Mouse (Mus musculus) lung, postnatal 25 days (tissue): ENCODE measurements around the gene Sf1.

Experiments
- DNase-seq: peaks from one replicate; pipeline ENCODE4 v3.0.0; 2022; ENCODE audit warnings: low spot score

The Sf1 gene

DNA sequence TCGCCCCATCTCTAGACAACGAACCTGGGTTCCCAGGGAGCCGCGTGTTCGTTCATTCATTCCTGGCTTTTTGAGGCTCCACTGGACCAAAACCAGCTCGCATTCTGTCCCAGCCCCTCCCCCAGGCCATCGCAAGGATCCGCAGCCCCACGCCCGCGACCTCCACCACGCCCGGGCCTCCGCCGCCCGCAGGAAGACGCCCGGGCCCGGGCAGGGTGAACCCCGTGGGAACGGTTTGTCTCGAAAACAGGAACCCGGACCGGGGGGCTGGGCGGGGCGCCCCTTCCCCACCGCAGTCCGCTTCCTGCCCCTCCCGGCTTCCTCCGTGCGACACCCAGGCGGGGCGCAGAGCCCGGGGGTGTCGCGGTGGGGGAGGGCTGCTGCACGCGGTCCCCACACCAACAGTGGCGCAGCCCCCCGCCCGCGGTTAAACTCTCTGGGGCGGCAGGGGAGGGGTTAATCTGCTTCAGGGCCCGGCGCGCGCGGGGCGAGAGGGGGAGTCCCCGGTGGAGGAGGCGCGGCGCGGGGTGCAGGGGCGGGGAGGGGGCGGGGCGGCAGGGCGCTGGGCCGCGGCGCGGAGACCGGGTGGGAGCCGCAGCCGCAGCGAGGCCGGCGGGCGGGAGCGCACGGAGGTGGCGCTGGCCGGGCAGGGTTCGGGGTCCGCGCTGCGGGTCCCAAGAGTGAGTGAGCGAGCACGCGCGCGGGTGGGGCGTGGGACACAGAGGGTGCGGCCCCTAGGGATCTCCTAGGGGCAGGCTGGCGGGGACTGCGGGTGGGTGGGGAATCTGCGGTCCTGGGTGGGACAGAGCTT lies 36.0 kb downstream of the Sf1 start, which contains the start of gene Rasgrp2:
Rasgrp2 (plus strand) TSS at position 56 of the 811 bp plus-strand sequence.
- DNase-seq: peak; percentile 92

DNA sequence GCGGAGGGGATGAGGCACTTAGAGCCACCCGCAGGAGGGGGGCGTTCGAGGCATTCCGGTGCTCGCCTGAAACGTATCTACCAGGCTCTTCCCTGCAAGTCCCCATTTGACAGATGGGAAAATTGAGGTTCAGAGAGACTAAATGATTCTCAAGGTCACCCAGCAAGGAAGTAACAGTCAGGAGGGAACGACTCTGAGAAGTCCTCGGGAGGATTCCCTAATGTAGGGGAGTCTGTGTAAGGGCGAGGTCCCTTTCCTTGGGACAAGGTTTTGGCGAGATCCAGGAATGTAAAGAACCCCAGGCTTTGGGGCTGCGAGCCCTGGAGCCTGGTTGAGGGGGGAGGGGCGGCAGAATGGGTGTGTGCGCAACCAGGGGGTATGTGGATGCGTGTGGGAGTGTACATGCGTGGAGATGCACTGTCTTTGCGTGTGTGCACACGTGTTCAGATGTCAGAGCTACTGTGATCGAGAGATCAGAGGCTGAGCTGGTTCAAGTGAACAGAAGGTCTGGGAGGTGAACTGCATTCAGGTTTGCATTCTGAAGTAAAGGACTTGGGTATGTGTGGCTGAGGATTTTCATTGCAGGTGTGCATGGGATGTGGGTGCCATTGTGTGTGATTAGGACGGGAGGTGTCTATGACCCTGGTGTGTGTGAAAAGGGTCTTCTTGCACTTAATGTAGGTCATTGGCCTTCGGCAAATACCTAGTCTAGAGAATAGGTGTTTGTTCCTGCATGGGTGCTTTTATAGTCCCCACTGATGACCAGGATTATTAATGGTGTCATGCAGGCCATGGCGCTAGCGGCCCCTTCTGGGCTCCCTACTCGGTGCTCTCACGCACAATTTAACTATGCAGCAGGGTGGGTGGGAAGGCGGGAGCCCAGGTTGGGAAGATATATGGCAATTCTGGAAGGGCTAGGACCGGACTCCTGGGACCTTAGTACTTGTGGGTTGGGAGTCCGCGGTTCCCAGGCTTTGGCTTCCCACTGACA lies 36.9 kb downstream of the Sf1 start:
- DNase-seq: peak; percentile 23

DNA sequence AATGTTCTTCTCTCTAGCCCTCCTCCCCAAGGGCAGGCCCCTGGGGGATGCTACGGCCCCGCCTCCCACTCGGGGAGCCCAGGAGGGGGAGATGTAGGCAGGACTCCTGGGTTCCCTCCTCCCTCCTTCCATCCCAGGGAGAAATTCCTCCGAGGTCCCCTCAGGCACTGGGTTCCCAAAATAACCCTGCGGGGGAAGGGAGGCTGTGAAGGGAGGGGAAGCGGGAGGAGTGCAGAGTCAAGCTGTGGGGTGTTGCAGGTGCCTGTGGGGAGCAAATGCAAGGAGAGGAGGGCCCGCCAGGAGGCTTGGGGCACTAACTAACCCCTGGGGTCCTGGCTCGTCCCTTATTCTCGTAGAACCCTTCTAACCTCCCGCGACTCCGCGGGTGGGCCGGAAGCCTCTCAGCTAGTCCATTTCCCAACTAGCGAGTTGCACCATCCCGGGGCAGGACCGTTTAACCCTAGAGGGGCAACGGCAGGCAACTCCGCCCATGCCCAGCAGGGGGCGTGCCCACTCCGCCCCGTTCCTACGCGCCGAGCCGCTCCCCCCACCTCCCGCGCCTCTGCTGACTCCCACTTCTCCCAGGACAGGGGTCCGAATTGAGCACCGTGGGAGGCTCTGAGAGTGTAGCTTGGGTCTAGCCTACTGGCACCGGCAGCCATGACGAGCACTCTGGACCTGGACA lies 37.8 kb downstream of the Sf1 start:
- peak; percentile 87 for DNase-seq

DNA sequence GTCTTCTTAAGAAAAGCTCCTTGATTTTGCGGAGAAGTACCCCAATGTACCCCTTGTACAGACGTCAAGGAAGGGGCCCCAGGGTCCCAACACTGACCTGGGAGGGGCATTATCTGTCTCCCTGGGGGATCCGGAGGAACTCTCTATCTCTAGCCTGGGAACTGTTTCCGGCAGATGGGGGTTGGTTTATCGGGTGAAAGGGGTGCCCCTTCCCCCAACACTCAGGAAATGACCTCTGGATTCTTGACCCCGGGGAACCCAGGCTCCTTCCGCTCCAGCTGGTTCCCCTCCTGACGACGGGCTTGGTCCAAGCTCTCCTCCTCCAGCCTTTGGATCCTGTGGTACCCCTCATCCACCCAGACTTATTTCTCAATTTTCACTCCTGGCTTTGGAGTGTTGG lies 38.5 kb downstream of the Sf1 start:
- peak; percentile 39 for DNase-seq

GRCm38 (mm10) chr19:6403869-6404268 lies 40.4 kb downstream of the Sf1 start:
- DNase-seq: no peak

DNA sequence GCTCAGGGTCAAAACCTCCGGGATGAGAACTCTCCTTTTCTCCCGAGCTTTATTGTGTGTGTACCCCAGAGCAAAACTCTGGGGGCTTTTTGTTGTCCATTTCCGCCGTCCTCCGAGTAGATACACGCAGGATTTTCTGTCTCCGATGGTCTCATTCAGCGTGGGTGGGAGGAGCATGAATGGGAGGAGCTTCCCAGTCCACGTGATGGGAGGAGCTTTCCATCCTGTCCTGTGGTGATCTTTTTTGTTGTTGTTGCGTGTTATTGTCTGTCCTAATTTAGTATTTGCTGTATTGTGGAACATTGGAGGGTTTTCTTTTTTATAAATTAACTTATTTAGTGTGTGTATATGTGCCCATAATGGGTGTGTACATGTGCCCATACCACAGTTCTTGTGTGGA lies 41.9 kb downstream of the Sf1 start:
- DNase-seq: no peak

- no peak for DNase-seq
These were observed 43.6 kb downstream of the Sf1 start for GRCm38 (mm10) chr19:6407109-6407508.

- DNase-seq: no peak
These were observed 44.5 kb downstream of the Sf1 start for GRCm38 (mm10) chr19:6407816-6408510.

- no peak for DNase-seq
These were observed 45.3 kb downstream of the Sf1 start for GRCm38 (mm10) chr19:6408749-6409148.

GRCm38 (mm10) chr19:6409176-6409575 lies 45.7 kb downstream of the Sf1 start:
- no peak for DNase-seq

DNA sequence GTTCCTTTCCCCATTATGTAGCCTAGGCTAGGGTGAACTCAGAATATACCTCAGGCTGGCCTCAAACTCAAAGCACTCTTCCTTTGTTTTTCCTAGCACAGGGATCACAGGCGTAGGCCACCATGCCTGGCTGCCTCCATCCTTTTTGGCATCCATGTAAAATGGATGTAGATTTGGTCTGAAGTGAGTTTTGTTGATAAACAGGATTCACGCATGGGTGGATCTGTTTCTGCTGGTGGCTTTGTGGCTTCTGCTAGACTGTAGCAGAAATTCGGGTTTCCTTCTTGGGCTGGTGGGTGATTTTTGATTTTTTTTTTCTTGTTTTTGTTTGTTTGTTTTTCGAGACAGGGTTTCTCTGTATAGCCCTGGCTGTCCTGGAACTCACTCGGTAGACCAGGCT lies 46.4 kb downstream of the Sf1 start:
- no peak for DNase-seq

DNA sequence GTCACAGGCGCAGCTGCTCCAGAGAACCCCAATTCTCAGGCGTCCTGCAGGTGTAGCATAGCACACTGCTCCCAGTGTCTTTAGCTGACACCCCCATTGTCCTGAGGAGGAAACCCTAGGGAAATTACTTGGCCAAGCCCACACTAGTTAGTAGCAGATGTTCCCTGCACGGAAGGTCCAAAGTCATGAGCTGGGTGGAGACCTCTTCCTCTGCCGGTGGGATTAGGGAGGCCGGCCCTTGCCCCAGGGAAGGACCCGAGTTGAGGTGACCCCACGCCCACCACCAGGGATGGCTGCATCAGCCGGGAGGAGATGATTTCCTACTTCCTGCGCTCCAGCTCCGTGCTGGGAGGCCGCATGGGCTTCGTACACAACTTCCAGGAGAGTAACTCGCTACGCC lies 49.3 kb downstream of the Sf1 start:
- no peak for DNase-seq

DNA sequence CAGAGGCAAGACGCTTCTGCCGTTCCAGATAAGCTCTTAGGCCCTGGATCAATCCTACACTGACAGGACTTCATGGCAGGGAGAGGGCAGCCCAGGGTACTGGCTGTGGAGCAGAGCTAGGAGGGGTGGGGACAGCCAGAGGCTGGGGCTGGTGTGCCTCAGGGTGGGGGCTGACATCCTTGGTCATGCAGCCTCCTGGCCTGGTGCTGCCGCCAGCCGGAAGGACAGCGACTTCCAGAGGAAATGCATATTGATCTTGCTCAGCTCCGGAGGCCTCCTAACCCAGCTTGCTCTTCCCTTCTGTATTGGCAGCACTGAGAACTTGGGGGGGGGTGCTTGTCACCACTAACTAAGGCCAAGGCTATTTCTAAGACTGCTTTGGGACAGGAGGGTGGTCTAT lies 52.0 kb downstream of the Sf1 start:
- DNase-seq: peak; percentile 45

DNA sequence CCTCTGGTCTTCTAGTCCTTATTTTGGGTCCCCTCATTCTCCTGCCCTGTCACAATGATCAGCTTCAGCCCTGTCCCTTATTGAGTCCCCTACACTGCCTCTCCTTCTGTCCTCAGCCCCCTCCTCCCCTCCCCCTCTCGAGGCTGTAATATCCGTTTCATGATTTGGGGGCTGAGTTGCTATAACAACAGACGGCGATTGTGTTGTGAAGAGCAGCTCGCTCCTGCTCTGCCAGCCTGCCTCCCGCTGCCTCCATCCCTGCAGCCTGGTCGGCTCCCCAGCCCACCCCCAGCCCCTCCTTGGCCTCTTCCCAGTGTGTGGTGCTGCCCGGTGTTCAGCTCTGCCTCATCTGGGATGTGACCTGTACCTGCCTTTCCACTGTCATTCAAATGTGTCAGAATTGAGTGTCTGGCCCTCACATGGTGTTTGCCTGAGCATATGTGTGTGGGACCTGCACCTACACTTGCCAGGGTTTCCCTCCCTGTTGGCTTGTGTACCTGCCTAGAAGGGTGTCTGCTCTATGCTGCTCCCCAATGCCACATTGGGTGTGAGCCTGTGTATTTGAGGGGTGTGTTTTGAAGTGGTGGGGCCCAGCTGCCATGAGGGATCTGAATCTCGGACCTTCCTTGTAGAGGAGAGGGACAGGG lies 52.8 kb downstream of the Sf1 start:
- DNase-seq: no peak

DNA sequence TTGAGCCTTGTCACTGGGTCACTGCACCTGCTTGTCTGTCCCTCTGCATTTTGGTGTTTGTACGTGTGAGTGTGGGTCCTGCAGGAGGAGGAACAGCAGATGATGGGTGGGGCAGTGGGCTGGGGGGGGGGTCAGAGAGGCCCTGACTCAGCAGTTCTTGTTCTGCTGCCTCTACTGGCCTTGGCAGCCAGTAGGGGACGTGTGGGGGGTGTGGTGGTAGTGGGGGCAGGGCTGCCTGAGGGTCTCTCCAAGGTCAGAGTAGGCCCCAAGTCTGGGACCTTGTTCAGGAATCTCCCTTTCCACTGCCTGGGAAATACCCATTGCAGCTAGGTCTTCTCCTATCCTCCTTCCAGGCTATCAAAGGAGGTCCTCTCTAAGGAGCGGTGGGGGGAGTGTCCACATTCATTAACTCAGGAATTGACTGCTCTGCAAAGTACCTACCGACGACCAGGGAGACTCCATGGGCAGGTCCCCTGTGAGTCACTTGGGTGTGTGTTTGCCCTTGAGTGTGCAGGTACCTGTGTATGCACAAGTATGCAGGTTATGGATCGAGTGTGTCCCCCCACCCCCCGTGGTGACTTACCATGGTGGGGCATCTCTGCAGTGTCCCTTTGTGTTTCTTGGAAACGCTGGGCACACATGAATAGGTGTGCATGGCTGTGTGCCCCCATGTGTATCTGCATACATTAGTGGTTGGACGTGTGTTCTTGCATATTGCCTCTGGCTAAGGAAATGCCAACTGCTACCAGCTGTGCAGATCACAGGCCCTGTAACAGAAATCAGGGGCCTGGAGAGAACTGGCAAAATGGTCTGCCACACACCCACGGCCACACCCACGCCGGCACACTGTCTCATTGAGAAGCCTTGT lies 53.6 kb downstream of the Sf1 start:
- no peak for DNase-seq

- DNase-seq: peak; percentile 86
These were observed 54.9 kb downstream of the Sf1 start, which contains the start of gene Nrxn2 for GRCm38 (mm10) chr19:6418233-6418879. TSS of gene Nrxn2 (plus strand) at chr19:6418731.

DNA sequence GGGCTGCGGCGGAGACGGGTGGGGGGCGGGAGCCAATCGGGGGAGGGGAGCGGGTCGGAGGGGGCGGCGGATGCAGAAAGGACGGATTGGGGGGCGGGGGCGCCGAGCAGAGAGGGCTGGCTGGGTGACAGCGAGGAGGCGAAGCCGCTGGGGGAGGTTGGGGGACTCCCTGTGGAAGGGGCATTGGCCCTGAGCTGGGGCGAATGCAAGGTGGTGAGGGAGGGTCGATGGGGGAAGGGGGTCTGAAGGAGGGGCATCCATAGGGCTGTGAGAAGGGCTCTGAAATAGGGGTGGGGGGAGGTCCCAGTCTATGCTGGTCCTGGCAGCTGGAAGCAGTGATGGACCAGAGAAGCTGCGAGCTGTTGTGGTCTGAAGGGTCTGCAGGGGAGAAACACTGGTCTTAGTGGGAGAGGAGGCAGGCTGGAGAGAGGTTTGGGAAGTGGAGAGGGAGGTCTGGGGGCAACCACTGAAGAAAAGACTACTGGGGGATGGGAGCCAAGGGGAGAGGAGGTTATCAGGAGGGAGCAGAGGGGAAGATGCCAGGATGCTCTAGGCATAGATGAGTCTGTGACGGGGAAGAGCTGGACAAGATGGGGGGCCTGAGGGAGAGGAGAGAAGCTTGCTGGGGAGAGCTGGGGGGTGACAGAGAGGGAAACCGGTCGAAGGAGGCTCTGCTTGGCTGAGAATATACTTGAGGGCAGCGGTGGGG lies 55.6 kb downstream of the Sf1 start:
- DNase-seq: no peak

GRCm38 (mm10) chr19:6419805-6420310 lies 56.4 kb downstream of the Sf1 start:
- no peak for DNase-seq
